Mouse (Mus musculus) yolk sac, embryonic 10.5 days (tissue): ENCODE measurements around the gene Cygb.

Experiments used
- DNase-seq: peaks from one replicate; pipeline ENCODE4 v3.0.0-alpha.2; 2017; ENCODE audit warnings: low spot score

The Cygb gene

DNA sequence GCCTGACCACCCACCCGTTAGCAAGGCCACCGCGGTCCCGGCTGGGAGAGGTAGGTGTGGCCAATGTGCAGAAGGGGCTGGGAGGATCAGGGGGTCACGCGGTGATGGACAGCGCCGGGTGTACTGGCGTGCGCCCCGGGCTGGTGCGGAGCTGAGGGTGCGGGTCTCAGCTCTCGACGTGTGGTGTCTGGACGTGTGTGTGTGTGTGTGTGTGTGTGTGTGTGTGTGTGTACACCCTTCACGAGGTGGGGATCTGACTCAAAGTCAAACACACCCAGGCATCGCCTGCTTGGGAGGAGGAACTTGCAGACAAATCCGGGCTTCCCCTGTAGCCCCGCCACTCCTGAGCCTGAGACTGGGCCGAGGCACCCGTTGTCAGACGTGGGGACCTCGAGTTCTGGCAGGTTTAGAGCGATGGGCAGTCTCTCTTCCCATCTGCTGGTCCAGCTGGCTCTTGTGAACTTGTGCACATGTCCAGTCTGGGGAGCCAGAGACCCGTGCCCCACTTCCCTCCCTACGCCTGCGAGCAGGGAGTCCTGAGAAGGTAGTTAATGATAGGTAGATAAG is at the start of gene Cygb:
Gene Cygb, minus strand, starts transcription at position 59 of the 567 bp plus-strand sequence.
- DNase-seq, result no peak

DNA sequence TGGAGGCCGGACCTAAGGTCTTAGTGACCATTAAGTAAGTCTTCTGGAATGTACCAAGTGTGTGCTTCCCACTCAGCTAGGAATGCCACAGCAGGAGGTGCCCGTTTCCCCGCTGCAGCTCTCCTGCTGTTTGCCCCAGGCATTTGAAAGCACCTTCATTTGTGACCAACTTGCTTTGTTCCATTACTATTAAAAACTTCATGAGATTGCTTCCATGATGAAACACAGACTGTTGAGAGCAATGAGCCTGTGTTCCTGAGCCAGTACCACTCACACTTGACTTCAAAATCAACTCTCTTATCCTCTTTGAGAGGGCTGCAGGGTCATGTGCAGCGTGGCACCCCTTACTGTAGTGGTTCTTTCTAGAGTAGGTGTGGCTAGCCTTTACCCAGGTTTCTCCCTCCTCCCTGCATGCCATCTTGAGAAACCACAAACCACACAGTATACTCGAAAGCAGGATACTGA is 47.3 kb upstream of the Cygb start:
- DNase-seq, result no peak

- no peak for DNase-seq
Measured at GRCm38 (mm10) chr11:116697521-116697920, 43.4 kb upstream of the Cygb start.

DNA sequence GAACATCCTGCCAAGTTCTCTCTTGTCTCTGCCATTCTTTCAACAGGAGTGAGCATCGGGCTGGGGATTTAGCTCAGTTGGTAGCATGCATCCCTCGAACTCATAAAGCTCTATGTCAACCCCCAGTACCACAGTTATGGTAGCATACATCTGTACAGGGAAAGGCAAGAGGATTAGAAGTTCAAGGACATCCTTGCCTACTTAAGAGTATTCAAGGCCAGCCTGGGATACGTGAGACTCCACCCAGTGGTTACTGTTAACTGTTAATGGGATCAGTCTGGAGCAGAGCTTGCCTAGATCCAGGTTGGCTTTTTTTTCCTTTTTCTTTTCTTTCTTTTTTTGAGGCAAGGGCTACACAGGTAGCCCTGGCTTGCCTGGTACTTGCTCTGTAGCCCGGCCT is 42.3 kb upstream of the Cygb start:
- no peak for DNase-seq

DNA sequence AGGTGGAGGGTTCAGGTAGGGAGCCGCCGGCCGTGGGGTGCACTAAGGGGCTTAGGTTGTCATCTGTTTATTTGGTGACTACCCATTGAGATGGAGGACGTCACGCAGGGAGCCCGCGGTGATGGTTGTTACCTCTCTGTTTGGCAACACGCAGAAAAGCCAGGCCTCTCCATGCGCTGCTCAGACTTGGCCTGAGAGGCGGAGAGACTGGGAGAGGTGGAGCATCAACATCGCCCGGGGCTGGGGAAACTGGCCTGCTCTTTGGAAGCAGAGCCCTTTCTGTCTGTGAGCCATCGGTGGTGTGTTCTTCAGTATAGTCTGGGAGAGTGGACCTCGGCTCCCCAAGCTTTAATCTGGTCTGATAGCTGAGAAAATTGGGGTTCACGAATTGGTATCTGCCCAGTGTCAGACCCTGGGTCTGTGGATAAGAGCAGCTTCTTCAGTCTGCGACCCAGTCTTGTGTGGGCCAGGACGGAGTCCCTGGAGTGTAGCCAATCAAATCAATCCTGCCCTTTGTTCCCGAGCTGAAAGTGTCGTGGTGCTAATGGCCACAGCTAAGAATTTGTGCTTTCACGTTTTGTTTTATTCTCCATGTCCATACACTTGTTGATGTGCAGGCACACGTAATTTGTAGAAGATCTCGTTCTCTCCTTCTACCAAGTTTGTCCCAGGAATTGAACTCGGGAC is 41.2 kb upstream of the Cygb start:
- DNase-seq, result no peak

GRCm38 (mm10) chr11:116694250-116695193 is 40.4 kb upstream of the Cygb start:
- DNase-seq, result peak; percentile 64

GRCm38 (mm10) chr11:116693899-116694249 is 39.8 kb upstream of the Cygb start:
- peak; percentile 46 for DNase-seq

- peak; percentile 83 for DNase-seq
Measured at GRCm38 (mm10) chr11:116690701-116691575, 36.8 kb upstream of the Cygb start.

DNA sequence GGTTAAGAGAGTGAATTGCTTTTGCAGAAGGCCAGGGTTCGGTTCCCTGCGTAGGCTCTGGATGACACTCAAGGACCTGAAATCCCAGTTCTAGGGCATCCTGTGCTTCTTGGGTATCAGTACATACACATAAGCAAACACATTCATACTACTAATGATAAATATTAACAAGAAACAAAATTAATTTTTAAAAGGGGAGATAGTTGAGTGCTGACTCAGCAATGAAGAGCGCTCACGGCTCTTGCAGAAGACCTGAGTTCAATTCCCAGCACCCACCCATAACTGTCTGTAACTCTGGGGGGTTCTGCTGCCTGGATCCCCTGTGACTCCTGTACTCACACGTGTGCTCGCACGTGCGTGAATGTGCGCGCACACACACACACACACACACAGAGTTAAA is 35.5 kb upstream of the Cygb start:
- DNase-seq, result no peak

GRCm38 (mm10) chr11:116687897-116688296 is 33.8 kb upstream of the Cygb start:
- no peak for DNase-seq

- DNase-seq, result no peak
Measured at GRCm38 (mm10) chr11:116685729-116686128, 31.6 kb upstream of the Cygb start.

DNA sequence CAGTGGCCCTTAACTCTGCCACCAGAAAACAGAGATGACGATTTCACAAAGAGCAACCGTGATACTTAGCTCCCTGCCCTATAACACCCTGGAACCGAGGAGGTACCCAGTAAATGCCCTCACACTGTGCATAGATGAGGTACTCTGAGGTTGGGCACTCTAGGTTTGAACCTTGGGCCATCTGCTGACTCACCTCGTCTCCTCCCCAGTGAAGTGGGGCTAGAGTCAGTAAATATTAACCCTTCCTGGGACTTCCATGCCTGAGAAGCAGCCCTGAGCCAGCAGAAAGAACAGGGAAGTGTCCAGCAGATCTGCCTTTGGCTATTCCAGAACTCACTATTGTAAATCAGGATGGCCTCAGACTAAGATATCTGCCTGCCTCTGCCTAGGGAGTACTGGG is 29.7 kb upstream of the Cygb start:
- peak; percentile 60 for DNase-seq

DNA sequence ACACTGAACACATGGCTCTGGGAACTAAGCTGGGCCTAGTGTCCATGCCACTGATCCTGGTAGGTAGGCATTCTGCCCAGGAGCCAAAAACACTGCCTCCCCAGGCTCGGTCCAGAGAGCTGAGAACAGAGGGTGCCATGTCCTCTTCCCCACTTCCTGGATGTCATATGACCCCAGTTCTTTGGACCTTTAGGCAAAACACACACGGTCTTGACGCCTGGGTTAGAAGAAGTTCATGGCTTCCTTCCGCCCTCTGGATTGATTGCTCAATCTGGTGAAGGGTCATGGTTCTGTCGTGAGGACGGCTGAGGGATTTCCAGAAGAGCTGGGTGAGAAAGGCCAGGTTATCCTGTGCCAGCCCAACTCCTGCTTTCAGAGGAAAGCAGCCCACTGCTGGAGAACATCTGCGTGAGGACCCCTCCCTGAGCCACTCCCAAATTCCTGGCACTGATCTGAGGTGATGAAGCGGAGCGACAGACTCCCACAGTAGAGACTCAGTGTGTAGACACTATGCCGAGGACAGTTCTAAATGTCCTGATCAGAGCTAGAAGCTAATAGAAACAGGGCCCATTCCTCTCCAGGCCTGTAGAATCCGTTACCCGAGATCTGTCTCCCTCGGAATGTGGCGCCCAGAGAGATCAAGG is 28.5 kb upstream of the Cygb start:
- peak; percentile 74 for DNase-seq

DNA sequence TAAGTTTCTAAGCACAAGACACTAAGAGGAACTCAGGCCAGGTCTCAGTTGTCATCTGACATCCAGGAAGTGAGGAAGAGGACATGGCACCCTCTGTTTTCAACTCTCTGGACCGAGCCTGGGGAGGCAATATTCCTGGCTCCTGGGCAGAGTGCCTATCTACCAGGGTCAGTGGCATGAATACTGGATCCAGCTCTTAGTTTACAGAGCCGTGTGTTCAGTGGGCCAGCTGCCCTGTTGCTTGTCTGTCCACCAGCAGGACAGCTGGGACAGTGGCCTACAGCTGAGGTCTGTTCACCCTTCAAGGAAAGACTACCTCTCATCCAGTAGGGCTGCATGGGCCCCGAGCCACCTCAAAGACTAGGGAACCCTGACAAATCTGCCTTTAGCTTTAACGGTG is 27.0 kb upstream of the Cygb start:
- DNase-seq, result no peak

DNA sequence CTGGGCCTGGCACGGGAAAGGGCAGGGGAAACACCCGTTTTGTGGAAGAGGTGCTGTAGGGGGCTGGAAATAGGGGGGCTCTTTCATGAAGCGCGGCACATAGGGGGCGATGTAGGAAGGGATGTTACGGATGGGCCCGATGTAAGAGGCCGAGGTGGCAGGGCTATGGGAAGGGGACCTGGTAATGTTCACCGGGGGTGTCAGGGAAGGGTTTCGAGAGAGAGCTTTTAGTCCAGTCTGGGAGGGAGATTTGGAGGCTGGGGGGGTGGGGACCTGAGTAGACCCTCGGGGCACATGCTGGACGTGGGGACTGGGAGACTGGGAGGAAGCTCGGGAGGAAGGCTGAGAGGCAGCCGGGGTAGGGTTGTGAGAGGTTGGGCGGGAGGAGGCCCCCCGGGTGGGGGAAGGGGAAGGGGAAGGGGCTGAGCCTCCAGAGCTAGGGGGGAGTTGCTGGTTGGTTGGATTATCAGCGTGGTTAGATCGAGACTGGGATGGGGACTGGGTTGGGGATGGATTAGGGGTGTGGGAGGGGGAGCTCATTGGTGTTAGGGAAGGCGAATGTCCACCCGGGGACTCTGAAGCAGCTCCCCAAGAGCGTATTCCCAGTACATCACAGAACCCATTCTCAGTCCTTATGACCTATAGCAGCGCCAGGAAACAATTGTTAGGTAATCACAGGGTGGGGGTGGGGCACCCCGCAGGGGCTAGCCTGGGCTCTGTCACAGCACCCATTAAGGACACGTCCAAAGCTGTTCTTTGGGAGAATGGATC is 26.4 kb upstream of the Cygb start:
- no peak for DNase-seq

DNA sequence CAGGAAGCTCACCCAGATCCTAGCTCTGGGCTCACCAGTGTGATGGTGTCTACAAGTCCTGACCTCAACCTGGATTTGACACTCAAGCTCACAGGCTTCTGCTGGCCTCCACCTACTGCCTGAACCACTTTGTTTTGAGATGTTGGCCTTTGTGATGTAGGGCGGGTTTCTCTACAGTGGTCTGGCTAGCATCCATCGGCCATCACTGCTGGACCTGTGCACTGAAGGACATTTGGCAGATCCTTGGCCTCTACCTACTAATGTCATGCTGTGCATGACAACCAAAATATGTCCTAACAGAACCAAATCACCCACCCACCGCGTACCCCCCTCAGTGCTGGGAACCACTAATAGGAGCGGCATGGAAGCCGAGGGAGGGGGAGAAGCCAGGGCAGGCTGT is 25.0 kb upstream of the Cygb start:
- DNase-seq, result no peak

DNA sequence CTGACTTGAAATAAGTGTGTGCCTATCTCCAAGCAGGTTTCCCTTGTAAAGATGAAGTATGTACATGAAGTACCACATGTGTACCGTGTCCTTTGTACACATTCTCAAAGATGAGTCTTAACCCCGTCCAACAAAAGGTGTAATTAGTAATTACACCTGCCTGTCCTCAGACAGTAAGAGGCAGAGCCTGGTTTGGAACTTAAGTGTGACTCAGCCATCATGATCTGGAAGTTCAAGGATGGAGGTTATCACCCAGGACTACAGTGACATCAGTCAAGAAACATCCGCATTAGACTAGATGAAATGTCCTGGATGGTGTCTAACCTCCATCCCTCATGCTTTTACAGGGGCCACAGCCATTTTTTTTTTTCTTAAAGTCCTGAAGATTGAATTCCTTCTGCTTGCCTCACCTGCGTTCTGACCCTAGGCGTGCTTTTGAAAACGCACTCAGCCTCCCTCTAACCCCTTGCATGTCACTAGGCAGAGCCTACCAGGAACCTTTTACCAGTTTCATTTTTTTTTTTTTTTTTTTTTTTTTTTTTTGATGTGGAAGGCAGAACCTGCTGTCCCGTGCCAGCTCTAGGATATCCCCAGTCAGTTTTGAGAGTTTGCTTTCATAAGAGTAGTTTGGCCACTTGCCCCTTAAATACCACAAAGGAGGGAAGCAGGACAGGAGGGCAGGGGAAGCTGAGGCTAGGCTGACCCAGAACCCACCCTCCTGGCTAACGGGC is 23.8 kb upstream of the Cygb start:
- DNase-seq, result no peak

GRCm38 (mm10) chr11:116676175-116676976 is 22.3 kb upstream of the Cygb start:
- no peak for DNase-seq

DNA sequence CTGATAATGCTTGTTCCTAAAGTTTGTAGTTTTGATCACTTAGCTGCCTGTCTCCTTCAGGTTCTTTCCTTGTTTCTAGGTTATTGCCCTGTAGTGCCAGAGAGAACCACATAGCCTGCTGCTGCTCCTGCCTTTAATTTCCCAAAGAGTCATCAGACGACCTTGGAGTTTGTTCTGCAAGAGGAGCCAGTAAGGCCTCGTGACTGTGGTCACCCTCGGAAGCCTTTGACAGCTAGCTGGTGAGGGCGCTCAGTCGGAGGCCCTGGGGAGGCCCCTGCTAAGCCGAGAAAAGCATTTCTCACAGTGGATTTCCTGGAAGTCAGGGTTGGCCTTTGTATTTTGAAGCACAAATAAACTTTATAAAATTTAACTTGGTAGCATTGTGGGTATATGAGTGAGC is 21.3 kb upstream of the Cygb start:
- peak; percentile 58 for DNase-seq
